Mouse (Mus musculus) T-cell, adult 2 months (primary cell): Measurements from ENCODE around the gene Oxsr1.
"Not testable (repeated sequence)": the region's sequence is repeated elsewhere in the genome, so short reads cannot be mapped to it uniquely, and the experiment has no call there.

Source experiments
- DNase-seq: peaks from one replicate; pipeline ENCODE4 v3.0.0; 2022; ENCODE audit warnings: low spot score

Oxsr1 gene

GRCm38 (mm10) chr9:119268588-119269145 lies 53.6 kb downstream of the Oxsr1 start:
- DNase-seq = no peak

GRCm38 (mm10) chr9:119268120-119268519 lies 54.1 kb downstream of the Oxsr1 start:
- no peak for DNase-seq

- DNase-seq = not testable (repeated sequence)
Observed at GRCm38 (mm10) chr9:119266121-119266395, 56.2 kb downstream of the Oxsr1 start.

GRCm38 (mm10) chr9:119265373-119266120 lies 56.7 kb downstream of the Oxsr1 start:
- not testable (repeated sequence) for DNase-seq

GRCm38 (mm10) chr9:119263067-119263466 lies 59.2 kb downstream of the Oxsr1 start:
- no peak for DNase-seq

- no peak for DNase-seq
Observed at GRCm38 (mm10) chr9:119260825-119261224, 61.4 kb downstream of the Oxsr1 start.

- no peak for DNase-seq
Observed at GRCm38 (mm10) chr9:119258785-119259184, 63.4 kb downstream of the Oxsr1 start.

GRCm38 (mm10) chr9:119258128-119258527 lies 64.1 kb downstream of the Oxsr1 start:
- no peak for DNase-seq

- no peak for DNase-seq
Observed at GRCm38 (mm10) chr9:119256161-119256560, 66.1 kb downstream of the Oxsr1 start.

- no peak for DNase-seq
Observed at GRCm38 (mm10) chr9:119255096-119255495, 67.1 kb downstream of the Oxsr1 start.

- no peak for DNase-seq
Observed at GRCm38 (mm10) chr9:119254187-119254586, 68.0 kb downstream of the Oxsr1 start.

- DNase-seq = no peak
Observed at GRCm38 (mm10) chr9:119247996-119248395, 74.2 kb downstream of the Oxsr1 start.

- no peak for DNase-seq
Observed at GRCm38 (mm10) chr9:119246826-119247225, 75.4 kb downstream of the Oxsr1 start.

GRCm38 (mm10) chr9:119243981-119244380 lies 78.2 kb downstream of the Oxsr1 start:
- no peak for DNase-seq

GRCm38 (mm10) chr9:119241169-119241865 lies 80.9 kb downstream of the Oxsr1 start:
- no peak for DNase-seq

GRCm38 (mm10) chr9:119240286-119240997 lies 81.8 kb downstream of the Oxsr1 start:
- DNase-seq = no peak

GRCm38 (mm10) chr9:119239274-119239673 lies 83.0 kb downstream of the Oxsr1 start:
- no peak for DNase-seq

- DNase-seq = no peak
Observed at GRCm38 (mm10) chr9:119238796-119239195, 83.4 kb downstream of the Oxsr1 start.

- no peak for DNase-seq
Observed at GRCm38 (mm10) chr9:119231552-119231951, 90.7 kb downstream of the Oxsr1 start.

- no peak for DNase-seq
Observed at GRCm38 (mm10) chr9:119230829-119231228, 91.4 kb downstream of the Oxsr1 start.

- no peak for DNase-seq
Observed at GRCm38 (mm10) chr9:119220249-119220648, 102.0 kb downstream of the Oxsr1 start.

GRCm38 (mm10) chr9:119219667-119220066 lies 102.6 kb downstream of the Oxsr1 start:
- no peak for DNase-seq

GRCm38 (mm10) chr9:119215341-119215740 lies 106.9 kb downstream of the Oxsr1 start:
- not testable (repeated sequence) for DNase-seq
